Mouse (Mus musculus) midbrain, embryonic 12.5 days (tissue): ENCODE results near the gene Krt4. TPM values are rescaled to one million over a fixed set of nuclear protein-coding genes. Genes with fewer than 3 reads are reported as not detected.

ENCODE experiments used
- ATAC-seq: fragments of 200-750 bp; cut with Nextera tagmentation; 2 replicates; pipeline ENCODE4 v1.8.0; 2017; ENCODE audit warnings: low read depth, moderate TSS enrichment, moderate library complexity; ENCODE audit not compliant: low FRiP score
- H3K27ac ChIP-seq: fragments of 300-500 bp; sonication (generic); replicated peaks from 2 replicates; pipeline ENCODE4 v1.5.1; 2016; ENCODE audit warnings: mild to moderate bottlenecking
- H3K27me3 ChIP-seq: fragments of 300-500 bp; sonication (generic); 2 replicates; pipeline ENCODE4 v1.6.1; 2016; ENCODE audit warnings: mild to moderate bottlenecking
- H3K36me3 ChIP-seq: fragments of 300-500 bp; sonication (generic); 2 replicates; pipeline ENCODE4 v1.6.1; 2016
- H3K4me1 ChIP-seq: fragments of 300-500 bp; sonication (generic); 2 replicates; pipeline ENCODE4 v1.6.1; 2016
- H3K4me2 ChIP-seq: fragments of 300-500 bp; sonication (generic); replicated peaks from 2 replicates; pipeline ENCODE4 v1.6.1; 2016; ENCODE audit warnings: mild to moderate bottlenecking, moderate library complexity
- H3K4me3 ChIP-seq: fragments of 300-500 bp; sonication (generic); 2 replicates; pipeline ENCODE4 v1.5.1; 2016; ENCODE audit warnings: mild to moderate bottlenecking
- H3K9ac ChIP-seq: fragments of 300-500 bp; sonication (generic); replicated peaks from 2 replicates; pipeline ENCODE4 v1.6.1; 2016; ENCODE audit warnings: mild to moderate bottlenecking, moderate library complexity
- H3K9me3 ChIP-seq: fragments of 300-500 bp; sonication (generic); 2 replicates; pipeline ENCODE4 v1.6.1; 2016; ENCODE audit warnings: mild to moderate bottlenecking
- WGBS: fragments of 180-500 bp; shearing (Covaris S2); methylation state at CpG from one replicate; pipeline ENCODE4 v1.1.7; 2016; 5-methylcytosine and 5-hydroxymethylcytosine counted together
- microRNA-seq: library from miRNA; unstranded; fragments of <30 nt; microRNA quantifications from one replicate; pipeline ENCODE4, GENCODE M21; 2017
- polyA plus RNA-seq: library from polyadenylated mRNA; unstranded; fragments of >200 nt; fragmentation: Nextera tagmentation; extraction: Ambion mirVana; gene quantifications from 2 replicates; pipeline ENCODE4 v1.2.1, GENCODE M21; 2016

The Krt4 gene
- polyA plus RNA-seq, 1 experiment from 2014 or later = not detected

GRCm38 (mm10) chr15:101874383-101874782 lies 50.2 kb downstream of the Krt4 start:
- no peak overlapping the region for H3K27ac ChIP-seq
- no peak overlapping the region for H3K9ac ChIP-seq
- H3K4me3 ChIP-seq = no peak overlapping the region
- 0 out of 2 replicates have a peak, but pooled peaks cover 3% of the 10 kb centered on the region for H3K4me1 ChIP-seq
- 89% methylated on average over 1 of the region's 1 CpGs for WGBS
- no peaks in the 10 kb centered on the region for H3K27me3 ChIP-seq
- no peak overlapping the region for H3K4me2 ChIP-seq
- H3K9me3 ChIP-seq = no peaks in the 10 kb centered on the region
- H3K36me3 ChIP-seq = no peaks in the 10 kb centered on the region
- ATAC-seq = no peak

GRCm38 (mm10) chr15:101873231-101873630 lies 51.3 kb downstream of the Krt4 start:
- Histone ChIP-seq H3K4me1 (0 out of 2 replicates have a peak, but pooled peaks cover 4% of the 10 kb centered on the region), H3K9me3 (no peaks in the 10 kb centered on the region), H3K9ac (no peak overlapping the region), H3K4me3 (no peak overlapping the region), H3K27me3 (no peaks in the 10 kb centered on the region), H3K36me3 (no peaks in the 10 kb centered on the region), H3K27ac (no peak overlapping the region), H3K4me2 (no peak overlapping the region)
- ATAC-seq = no peak
- WGBS = 59% methylated on average over 4 of the region's 4 CpGs

- WGBS = 35% methylated on average over 6 of the region's 6 CpGs
- Histone ChIP-seq H3K27ac (no peak within 1 kb of the TSS), H3K27me3 (no peaks in the 10 kb centered on the region), H3K9me3 (no peaks in the 10 kb centered on the region), H3K9ac (no peak within 1 kb of the TSS), H3K4me3 (no peak within 1 kb of the TSS), H3K4me2 (no peak within 1 kb of the TSS), H3K4me1 (0 out of 2 replicates have a peak, but pooled peaks cover 4% of the 10 kb centered on the region), H3K36me3 (no peaks in the 10 kb centered on the region)
- no peak for ATAC-seq
Measured at GRCm38 (mm10) chr15:101869431-101869830, 55.1 kb downstream of the Krt4 start, which contains the start of gene Krt77. Gene Krt77 (minus strand): TSS chr15:101869705.

Small RNAs within 50 kb of the gene (microRNA-seq; reads per million reads assigned to microRNA genes)
- gene Gm44356 = not detected

Other genes with a start within 250 kb of the Krt4 start
- not detected in 2 replicates for gene Krt6b, start 244.4 kb downstream of the Krt4 start, polyA plus RNA-seq
- not detected in 2 replicates for gene Krt6a, start 230.4 kb downstream of the Krt4 start, polyA plus RNA-seq
- gene Krt5, start 211.8 kb downstream of the Krt4 start, polyA plus RNA-seq = 5.3 and 7.9 TPM in 2 replicates
- not detected in 2 replicates for gene Krt71, start 181.6 kb downstream of the Krt4 start, polyA plus RNA-seq
- gene Krt72, start 138.3 kb downstream of the Krt4 start, polyA plus RNA-seq = not detected in 2 replicates
- gene Krt73, start 122.4 kb downstream of the Krt4 start, polyA plus RNA-seq = 0.34 TPM in 2 replicates
- not detected in 2 replicates for gene Krt2, start 106.6 kb downstream of the Krt4 start, polyA plus RNA-seq
- 2.3 and 4.6 TPM in 2 replicates for gene Krt1, start 73.9 kb downstream of the Krt4 start, polyA plus RNA-seq
- not detected in 2 replicates for gene Krt77, start 55.0 kb downstream of the Krt4 start, polyA plus RNA-seq
- gene Krt76, start 31.8 kb downstream of the Krt4 start, polyA plus RNA-seq = not detected in 2 replicates
- gene Krt79, start 15.6 kb upstream of the Krt4 start, polyA plus RNA-seq = 0.14 and 0.27 TPM in 2 replicates
- not detected in 2 replicates for gene Krt78, start 29.6 kb upstream of the Krt4 start, polyA plus RNA-seq
- 6.2 and 8.4 TPM in 2 replicates for gene Krt8, start 79.7 kb upstream of the Krt4 start, polyA plus RNA-seq
- gene Krt18, start 103.4 kb upstream of the Krt4 start, polyA plus RNA-seq = 3.2 and 4.3 TPM in 2 replicates
- gene Eif4b, start 149.0 kb upstream of the Krt4 start, polyA plus RNA-seq = 98.7 and 100 TPM in 2 replicates
- gene Tns2, start 175.7 kb upstream of the Krt4 start, polyA plus RNA-seq = 13.3 and 14.1 TPM in 2 replicates
- 19.3 and 20.2 TPM in 2 replicates for gene Spryd3, start 211.5 kb upstream of the Krt4 start, polyA plus RNA-seq
- gene Igfbp6, start 219.6 kb upstream of the Krt4 start, polyA plus RNA-seq = 0.32 and 0.42 TPM in 2 replicates
- 0.10 and 0.14 TPM in 2 replicates for gene Soat2, start 225.8 kb upstream of the Krt4 start, polyA plus RNA-seq